ENCODE assay signal across 8 mouse cellular contexts in the genomic region with DNA sequence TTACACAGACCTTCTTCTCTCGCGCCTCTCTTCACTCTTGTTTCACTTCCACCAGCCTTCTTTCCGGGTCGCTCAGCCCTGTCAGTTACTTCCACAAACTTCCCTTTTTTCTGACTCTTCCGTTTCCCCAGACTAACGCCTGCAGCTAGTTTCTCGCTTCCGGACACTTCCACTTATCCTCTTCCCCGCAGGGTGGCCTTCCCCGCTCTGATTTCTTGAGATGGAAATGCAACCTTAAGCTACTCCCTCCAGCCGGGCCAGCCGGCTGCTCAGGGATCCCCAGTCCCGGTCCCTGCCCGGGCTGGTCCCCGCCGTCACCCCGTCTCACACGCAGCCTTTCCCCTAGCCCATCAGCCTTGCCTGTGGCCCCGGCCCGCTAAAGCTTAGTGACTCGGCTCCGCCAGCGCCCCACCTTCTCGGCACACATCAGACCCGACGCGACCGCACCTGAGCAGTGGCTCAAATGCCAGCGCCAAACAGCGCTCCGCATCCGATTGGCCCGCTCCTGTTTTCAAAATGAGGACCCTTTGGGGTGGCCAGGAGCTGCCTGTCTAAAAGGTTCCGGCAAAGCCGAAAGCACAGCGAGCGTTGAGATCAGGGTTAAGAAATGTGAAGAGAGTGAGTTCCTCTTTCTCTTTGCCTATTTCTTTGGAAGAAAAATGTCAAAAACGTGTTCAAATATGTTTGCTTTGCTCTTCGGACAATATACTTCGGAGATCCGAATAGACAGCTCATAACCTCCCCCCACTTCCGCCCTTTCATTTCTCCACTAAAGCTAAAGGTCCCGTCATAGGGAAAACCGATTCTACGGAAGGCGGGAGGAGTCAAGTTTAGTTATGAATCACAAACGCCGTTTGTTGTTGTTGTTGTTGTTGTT. TPM values are rescaled to one million over a fixed set of nuclear protein-coding genes. Genes with fewer than 3 reads are reported as not detected.
DNase-seq lines count a peak whose midpoint lies in the region; ATAC-seq lines count a peak whose summit lies in the region.

A gene (minus strand): TSS at position 417 of the 877 bp plus-strand sequence.

- under 1% methylated on average over 48 of the region's 48 CpGs for WGBS in heart, embryonic 13.5 days
- WGBS in liver, embryonic 12.5 days (ENCODE audit: insufficient replicate concordance) = under 1% methylated on average over 48 of the region's 48 CpGs
- under 1% methylated on average over 48 of the region's 48 CpGs for WGBS in stomach, embryonic 15.5 days

- peak; percentile 93 for DNase-seq in CD4-positive, CD25-positive, alpha-beta regulatory T cell, adult 2 months (ENCODE audit: low read depth, low spot score)
- peak; percentile 57 for DNase-seq in fat pad, adult 2 months (ENCODE audit: extremely low read depth, low read depth, low spot score)
- peak; percentile 93 for DNase-seq in kidney, postnatal 10 days
- peak; percentile 91 to 92 for DNase-seq in natural killer cell, adult 2 months (ENCODE audit: low spot score in 2 of 2)

- H3K4me2 ChIP-seq in heart, embryonic 13.5 days = peak within 1 kb of the TSS; percentile 86
- peak within 1 kb of the TSS; percentile 83 for H3K4me2 ChIP-seq in liver, embryonic 12.5 days
- peak within 1 kb of the TSS; percentile 67 for H3K4me2 ChIP-seq in stomach, embryonic 15.5 days

- peak within 1 kb of the TSS; percentile 74 for H3K4me3 ChIP-seq in brown adipose tissue, adult 24 weeks (ENCODE audit: insufficient read depth, low read depth, low read length)
- peak within 1 kb of the TSS; percentile 94 for H3K4me3 ChIP-seq in heart, embryonic 13.5 days
- peak within 1 kb of the TSS; percentile 93 for H3K4me3 ChIP-seq in liver, embryonic 12.5 days
- peak within 1 kb of the TSS; percentile 92 for H3K4me3 ChIP-seq in stomach, embryonic 15.5 days (replicated peaks)

- peaks cover 18% of the 10 kb centered on the region for H3K36me3 ChIP-seq in heart, embryonic 13.5 days
- peaks cover 33% of the 10 kb centered on the region for H3K36me3 ChIP-seq in liver, embryonic 12.5 days
- H3K36me3 ChIP-seq in stomach, embryonic 15.5 days = no peaks in the 10 kb centered on the region

- H3K9me3 ChIP-seq in heart, embryonic 13.5 days = no peaks in the 10 kb centered on the region
- no peaks in the 10 kb centered on the region for H3K9me3 ChIP-seq in liver, embryonic 12.5 days (replicated peaks)
- H3K9me3 ChIP-seq in stomach, embryonic 15.5 days = no peaks in the 10 kb centered on the region

- H3K9ac ChIP-seq in heart, embryonic 13.5 days = peak within 1 kb of the TSS; percentile 90
- H3K9ac ChIP-seq in liver, embryonic 12.5 days = peak within 1 kb of the TSS; percentile 85
- peak within 1 kb of the TSS; percentile 35 for H3K9ac ChIP-seq in stomach, embryonic 15.5 days

- no peaks in the 10 kb centered on the region for H3K27me3 ChIP-seq in heart, embryonic 13.5 days (replicated peaks)
- no peaks in the 10 kb centered on the region for H3K27me3 ChIP-seq in liver, embryonic 12.5 days (replicated peaks)
- H3K27me3 ChIP-seq in stomach, embryonic 15.5 days (replicated peaks) = no peaks in the 10 kb centered on the region

- peak within 1 kb of the TSS; percentile 96 for H3K27ac ChIP-seq in brown adipose tissue, adult 24 weeks (replicated peaks; ENCODE audit: low read depth, low read length)
- H3K27ac ChIP-seq in heart, embryonic 13.5 days (replicated peaks) = peak within 1 kb of the TSS; percentile 89
- H3K27ac ChIP-seq in liver, embryonic 12.5 days = peak within 1 kb of the TSS; percentile 93
- peak within 1 kb of the TSS; percentile 88 for H3K27ac ChIP-seq in stomach, embryonic 15.5 days

- no peaks in the 10 kb centered on the region for H3K4me1 ChIP-seq in brown adipose tissue, adult 24 weeks (ENCODE audit: control insufficient read depth, insufficient read depth, insufficient read length, low read length)
- peaks cover 30% of the 10 kb centered on the region for H3K4me1 ChIP-seq in heart, embryonic 13.5 days
- peaks cover 27% of the 10 kb centered on the region for H3K4me1 ChIP-seq in liver, embryonic 12.5 days
- H3K4me1 ChIP-seq in stomach, embryonic 15.5 days = peaks cover 17% of the 10 kb centered on the region

- peak; percentile 91 for ATAC-seq in heart, embryonic 13.5 days (ENCODE audit: extremely low read depth, insufficient number of reproducible peaks, low FRiP score, low TSS enrichment)
- ATAC-seq in liver, embryonic 12.5 days = peak; percentile 97
- ATAC-seq in stomach, embryonic 15.5 days (ENCODE audit: insufficient read depth, low FRiP score, low read depth) = peak; percentile 97

RNA-seq across cellular contexts. Expression of the gene that starts here (rescaled TPM):
- 0.87 and 0.92 TPM in 2 replicates for polyA plus RNA-seq in brown adipose tissue, adult 24 weeks (2012; ENCODE audit: insufficient read depth, insufficient read length, missing spikeins)
- 21.5 and 22.4 TPM in 2 replicates for polyA plus RNA-seq in heart, embryonic 13.5 days (2015; fragmentation: Nextera tagmentation; extraction: Ambion mirVana)
- polyA plus RNA-seq in liver, embryonic 12.5 days (2016; fragmentation: Nextera tagmentation; extraction: Ambion mirVana) = 29.7 and 31.2 TPM in 2 replicates
- polyA plus RNA-seq in stomach, embryonic 15.5 days (2015; fragmentation: Nextera tagmentation; extraction: Ambion mirVana) = 22.3 and 25.2 TPM in 2 replicates

Comparison
In these comparisons a context has a peak if more than half of its experiments do, and no peak if none do; other contexts are left out.
1. Peak in every context shown above with its lines: DNase-seq, ATAC-seq, H3K4me3 ChIP-seq and H3K27ac ChIP-seq.
2. RNA of the gene that starts here (polyA plus RNA-seq): 29.7 to 31.2 TPM in liver, embryonic 12.5 days, 22.3 to 25.2 TPM in stomach, embryonic 15.5 days and 21.5 to 22.4 TPM in heart, embryonic 13.5 days; 0.87 to 0.92 TPM in brown adipose tissue, adult 24 weeks; every median in the first group is over 10 times any median in the second.
3. H3K9ac ChIP-seq: peak in every context shown above with its lines; median percentile 90 in heart, embryonic 13.5 days; 85 in liver, embryonic 12.5 days; 35 in stomach, embryonic 15.5 days.